Mouse (Mus musculus) midbrain, postnatal 0 days (tissue): ENCODE measurements around the gene 2310061N02Rik. TPM values are rescaled to one million over a fixed set of nuclear protein-coding genes. Genes with fewer than 3 reads are reported as not detected.
A peak's percentile ranks its signal among the peaks of the same experiment; 100 is the strongest.

Experiments used
- ATAC-seq: fragments of 200-750 bp; cut with Nextera tagmentation; 2 replicates; pipeline ENCODE4 v1.8.0; 2017; ENCODE audit warnings: moderate number of reproducible peaks, mild to moderate bottlenecking, moderate TSS enrichment, moderate library complexity; ENCODE audit not compliant: low FRiP score
- DNase-seq: peaks from one replicate; pipeline ENCODE4 v3.0.0-alpha.2; 2015; ENCODE audit warnings: low spot score
- H3K27ac ChIP-seq: fragments of 300-500 bp; sonication (generic); 2 replicates; pipeline ENCODE4 v1.5.1; 2014; ENCODE audit warnings: low read depth, mild to moderate bottlenecking, low read length, mixed read lengths
- H3K27me3 ChIP-seq: fragments of 300-500 bp; sonication (generic); 2 replicates; pipeline ENCODE4 v1.6.1; 2014; ENCODE audit warnings: low read length, control low read depth, mixed read lengths; ENCODE audit not compliant: insufficient read depth
- H3K36me3 ChIP-seq: fragments of 300-500 bp; sonication (generic); 2 replicates; pipeline ENCODE4 v1.6.1; 2014; ENCODE audit warnings: low read length, control low read depth, mixed read lengths; ENCODE audit not compliant: insufficient read depth
- H3K4me1 ChIP-seq: fragments of 300-500 bp; sonication (generic); 2 replicates; pipeline ENCODE4 v1.6.1; 2014; ENCODE audit warnings: mild to moderate bottlenecking, control low read depth, antibody characterized with exemption, low read length, mixed read lengths; ENCODE audit not compliant: insufficient read depth
- H3K4me2 ChIP-seq: fragments of 300-500 bp; sonication (generic); 2 replicates; pipeline ENCODE4 v1.6.1; 2014; ENCODE audit warnings: low read depth, mild to moderate bottlenecking, low read length, mixed read lengths; ENCODE audit not compliant: poor library complexity, severe bottlenecking
- H3K4me3 ChIP-seq: fragments of 300-500 bp; sonication (generic); 2 replicates; pipeline ENCODE4 v1.5.1; 2014; ENCODE audit warnings: low read depth, mild to moderate bottlenecking, low read length, moderate library complexity
- H3K9ac ChIP-seq: fragments of 300-500 bp; sonication (generic); replicated peaks from 2 replicates; pipeline ENCODE4 v1.6.1; 2014; ENCODE audit warnings: mild to moderate bottlenecking, low read length, moderate library complexity, mixed read lengths; ENCODE audit not compliant: poor library complexity, severe bottlenecking
- H3K9me3 ChIP-seq: fragments of 300-500 bp; sonication (generic); 2 replicates; pipeline ENCODE4 v1.6.1; 2016; ENCODE audit warnings: low read length, control low read depth
- CTCF ChIP-seq: IDR thresholded peaks from 2 replicates; pipeline ENCODE4 v1.5.1; 2016; ENCODE audit warnings: antibody characterized with exemption, mild to moderate bottlenecking
- WGBS: fragments of 180-500 bp; shearing (Covaris S2); extraction: QIAGEN DNeasy Blood & Tissue Kit; methylation state at CpG from one replicate; pipeline ENCODE4 v1.1.7; 2014; 5-methylcytosine and 5-hydroxymethylcytosine counted together
- polyA plus RNA-seq: library from polyadenylated mRNA; unstranded; fragments of >200 nt; fragmentation: Nextera tagmentation; extraction: Ambion mirVana; gene quantifications from 2 replicates; pipeline ENCODE4 v1.2.1, GENCODE M21; 2015
- total RNA-seq: library from RNA; depleted of rRNA; stranded (reverse); fragments of >200 nt; gene quantifications from 2 replicates; pipeline ENCODE4 v1.2.3, GENCODE M21; 2014; rRNA removed

The 2310061N02Rik gene
- total and polyA plus RNA-seq, 2 experiments from 2014 or later: not detected

DNA sequence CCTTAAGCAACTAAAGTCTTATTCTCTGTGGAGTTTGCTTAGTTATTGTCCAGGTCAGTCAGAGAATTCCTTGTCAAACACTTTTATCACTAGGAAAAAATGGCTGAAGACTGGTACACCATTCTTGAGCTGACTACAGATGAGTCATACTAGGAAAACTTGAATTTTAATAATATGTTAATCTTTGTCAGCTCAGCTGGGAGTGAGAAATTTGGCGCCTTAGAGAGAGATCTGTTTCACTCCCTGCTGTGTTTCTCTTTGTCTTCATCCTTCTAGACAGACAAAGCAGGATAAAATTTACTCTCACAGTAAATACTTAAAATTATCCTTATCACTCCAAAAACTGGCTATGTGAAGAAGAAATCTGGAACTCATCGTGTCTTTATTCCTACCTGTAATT lies 26.5 kb downstream of the 2310061N02Rik start:
- no peak for ATAC-seq
- 18% methylated on average over 2 of the region's 2 CpGs for WGBS

GRCm38 (mm10) chr16:88679099-88679498 lies 28.7 kb downstream of the 2310061N02Rik start:
- Histone ChIP-seq H3K36me3 (no peaks in the 10 kb centered on the region), H3K27ac (no peak overlapping the region), H3K4me3 (no peak overlapping the region), H3K27me3 (no peaks in the 10 kb centered on the region), H3K9me3 (no peaks in the 10 kb centered on the region), H3K4me1 (0 out of 2 replicates have a peak, but pooled peaks cover 3% of the 10 kb centered on the region), H3K4me2 (no peak overlapping the region), H3K9ac (no peak overlapping the region)
- DNase-seq: peak; percentile 43
- no peak for TF ChIP-seq CTCF
- WGBS: 85% methylated on average over 6 of the region's 6 CpGs
- ATAC-seq: no peak

More for the DNA sequence above, 26.5 kb downstream of the 2310061N02Rik start:
- 0 out of 2 replicates have a peak, but pooled peaks cover 3% of the 10 kb centered on the region for H3K4me1 ChIP-seq
- peak; percentile 44 for DNase-seq
- no peak for TF ChIP-seq CTCF
- no peaks in the 10 kb centered on the region for H3K36me3 ChIP-seq
- H3K9me3 ChIP-seq: no peaks in the 10 kb centered on the region
- H3K27me3 ChIP-seq: no peaks in the 10 kb centered on the region
- no peak overlapping the region for H3K4me2 ChIP-seq
- H3K9ac ChIP-seq: no peak overlapping the region
- H3K27ac ChIP-seq: no peak overlapping the region
- H3K4me3 ChIP-seq: no peak overlapping the region

- no peak within 1 kb of the TSS for H3K4me2 ChIP-seq
- TF ChIP-seq CTCF: no peak
- no peak for DNase-seq
- no peaks in the 10 kb centered on the region for H3K36me3 ChIP-seq
- no peak for ATAC-seq
- H3K9me3 ChIP-seq: no peaks in the 10 kb centered on the region
- H3K9ac ChIP-seq: no peak within 1 kb of the TSS
- H3K4me3 ChIP-seq: no peak within 1 kb of the TSS
- no peaks in the 10 kb centered on the region for H3K4me1 ChIP-seq
- H3K27me3 ChIP-seq: no peaks in the 10 kb centered on the region
- 90% methylated on average over 4 of the region's 4 CpGs for WGBS
- H3K27ac ChIP-seq: no peak within 1 kb of the TSS
Observed at GRCm38 (mm10) chr16:88671571-88671970, 36.2 kb downstream of the 2310061N02Rik start, which contains the start of gene Krtap27-1. Gene Krtap27-1, minus strand, starts transcription at chr16:88671671.

DNA sequence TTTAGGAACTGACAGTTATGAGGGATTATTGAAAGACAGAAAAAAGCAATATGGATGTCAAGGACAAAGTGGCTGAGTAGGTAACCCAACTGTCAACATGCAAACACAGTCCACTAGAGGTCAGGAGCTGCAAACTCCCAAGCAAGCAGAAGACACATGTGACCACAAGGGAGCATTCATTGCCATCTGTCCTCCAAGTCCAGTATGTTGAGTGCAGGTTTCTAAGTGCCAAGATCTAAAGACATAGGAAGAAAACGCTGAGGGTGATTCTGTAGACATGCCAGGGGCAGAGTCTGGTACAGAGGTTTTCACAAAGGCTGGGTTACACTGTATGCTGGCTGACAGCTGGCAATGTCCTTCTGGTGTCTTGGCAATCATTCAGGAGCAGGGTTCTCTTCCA lies 50.3 kb downstream of the 2310061N02Rik start:
- Histone ChIP-seq H3K27me3 (no peaks in the 10 kb centered on the region), H3K36me3 (no peaks in the 10 kb centered on the region), H3K4me2 (no peak overlapping the region), H3K4me3 (no peak overlapping the region), H3K9me3 (no peaks in the 10 kb centered on the region), H3K4me1 (no peaks in the 10 kb centered on the region), H3K9ac (no peak overlapping the region), H3K27ac (no peak overlapping the region)
- ATAC-seq (peak; percentile 23; the same call in 1 of the 2 replicates), DNase-seq (peak; percentile 73)
- peak; percentile 62 for TF ChIP-seq CTCF
- WGBS: 58% methylated on average over 1 of the region's 1 CpGs

Other genes starting within 250 kb of the 2310061N02Rik start
- gene Cldn17, start 201.0 kb downstream of the 2310061N02Rik start, total RNA-seq: not detected in 2 replicates
- gene Cldn17, start 201.0 kb downstream of the 2310061N02Rik start, polyA plus RNA-seq: not detected in 2 replicates
- gene Cldn8, start 144.8 kb downstream of the 2310061N02Rik start, total RNA-seq: not detected in 2 replicates
- not detected in 2 replicates for gene Cldn8, start 144.8 kb downstream of the 2310061N02Rik start, polyA plus RNA-seq
- gene Krtap24-1, start 95.7 kb downstream of the 2310061N02Rik start, total RNA-seq: not detected in 2 replicates
- not detected in 2 replicates for gene Krtap24-1, start 95.7 kb downstream of the 2310061N02Rik start, polyA plus RNA-seq
- gene 2310079G19Rik, start 80.3 kb downstream of the 2310061N02Rik start, total RNA-seq: not detected in 2 replicates
- gene 2310079G19Rik, start 80.3 kb downstream of the 2310061N02Rik start, polyA plus RNA-seq: not detected in 2 replicates
- gene Krtap26-1, start 60.2 kb downstream of the 2310061N02Rik start, total RNA-seq: not detected in 2 replicates
- not detected in 2 replicates for gene Krtap26-1, start 60.2 kb downstream of the 2310061N02Rik start, polyA plus RNA-seq
- gene Krtap27-1, start 36.3 kb downstream of the 2310061N02Rik start, total RNA-seq: not detected in 2 replicates
- not detected in 2 replicates for gene Krtap27-1, start 36.3 kb downstream of the 2310061N02Rik start, polyA plus RNA-seq
- not detected in 2 replicates for gene Krtap13-1, start 20.9 kb upstream of the 2310061N02Rik start, total RNA-seq
- not detected in 2 replicates for gene Krtap13-1, start 20.9 kb upstream of the 2310061N02Rik start, polyA plus RNA-seq
- gene Krtap13, start 43.7 kb upstream of the 2310061N02Rik start, total RNA-seq: not detected in 2 replicates
- not detected in 2 replicates for gene Krtap13, start 43.7 kb upstream of the 2310061N02Rik start, polyA plus RNA-seq
- gene 2310034C09Rik, start 50.9 kb upstream of the 2310061N02Rik start, total RNA-seq: not detected in 2 replicates
- gene 2310034C09Rik, start 50.9 kb upstream of the 2310061N02Rik start, polyA plus RNA-seq: not detected in 2 replicates
- gene 2310057N15Rik, start 66.2 kb upstream of the 2310061N02Rik start, total RNA-seq: not detected in 2 replicates
- not detected in 2 replicates for gene 2310057N15Rik, start 66.2 kb upstream of the 2310061N02Rik start, polyA plus RNA-seq
- gene Gm5965, start 69.9 kb upstream of the 2310061N02Rik start, total RNA-seq: not detected in 2 replicates
- gene Gm5965, start 69.9 kb upstream of the 2310061N02Rik start, polyA plus RNA-seq: not detected in 2 replicates
- not detected in 2 replicates for gene Gm20741, start 104.3 kb upstream of the 2310061N02Rik start, total RNA-seq
- gene Gm20741, start 104.3 kb upstream of the 2310061N02Rik start, polyA plus RNA-seq: not detected in 2 replicates
- not detected in 2 replicates for gene Krtap15, start 112.3 kb upstream of the 2310061N02Rik start, total RNA-seq
- gene Krtap15, start 112.3 kb upstream of the 2310061N02Rik start, polyA plus RNA-seq: not detected in 2 replicates
- not detected in 2 replicates for gene Krtap14, start 118.2 kb upstream of the 2310061N02Rik start, total RNA-seq
- not detected in 2 replicates for gene Krtap14, start 118.2 kb upstream of the 2310061N02Rik start, polyA plus RNA-seq
- not detected in 2 replicates for gene Krtap19-1, start 161.4 kb upstream of the 2310061N02Rik start, total RNA-seq
- gene Krtap19-1, start 161.4 kb upstream of the 2310061N02Rik start, polyA plus RNA-seq: not detected in 2 replicates
- gene Krtap19-2, start 166.3 kb upstream of the 2310061N02Rik start, total RNA-seq: not detected in 2 replicates
- gene Krtap19-2, start 166.3 kb upstream of the 2310061N02Rik start, polyA plus RNA-seq: not detected in 2 replicates
- not detected in 2 replicates for gene Krtap19-3, start 170.1 kb upstream of the 2310061N02Rik start, total RNA-seq
- not detected in 2 replicates for gene Krtap19-3, start 170.1 kb upstream of the 2310061N02Rik start, polyA plus RNA-seq
- gene Krtap19-4, start 177.1 kb upstream of the 2310061N02Rik start, total RNA-seq: not detected in 2 replicates
- gene Krtap19-4, start 177.1 kb upstream of the 2310061N02Rik start, polyA plus RNA-seq: not detected in 2 replicates
- not detected in 2 replicates for gene Krtap19-5, start 188.5 kb upstream of the 2310061N02Rik start, total RNA-seq
- not detected in 2 replicates for gene Krtap19-5, start 188.5 kb upstream of the 2310061N02Rik start, polyA plus RNA-seq
- not detected in 2 replicates for gene Krtap19-9b, start 224.3 kb upstream of the 2310061N02Rik start, total RNA-seq
- gene Krtap19-9b, start 224.3 kb upstream of the 2310061N02Rik start, polyA plus RNA-seq: not detected in 2 replicates